Mouse (Mus musculus): ENCODE results near the gene Arl14.

DNA sequence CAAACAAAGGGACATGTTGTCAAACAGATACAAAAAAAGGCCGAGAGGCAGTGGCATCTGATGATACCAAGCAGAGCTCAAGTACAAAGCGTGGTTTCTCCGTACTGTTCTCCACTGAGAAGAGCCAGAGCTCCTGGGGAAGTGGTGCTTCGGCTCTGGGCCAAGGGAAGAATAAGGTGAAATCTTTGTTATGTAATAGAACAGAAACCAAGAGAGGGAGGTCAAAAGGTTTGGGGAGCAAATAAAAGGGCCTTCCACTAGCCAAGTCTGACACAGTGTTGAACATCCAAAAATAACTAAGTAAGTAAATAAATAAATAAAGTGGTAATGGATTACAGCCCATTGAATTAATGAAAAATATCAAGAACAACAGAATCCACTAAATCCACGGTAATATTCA lies 17.0 kb downstream of the Arl14 start:
- no peak for TF ChIP-seq CTCF (IDR thresholded peaks at IDR 0.05; ENCODE audit: extremely low read depth, insufficient read length, insufficient replicate concordance, low read depth, low read length)
- TF ChIP-seq POLR2A (IDR thresholded peaks at IDR 0.05; ENCODE audit: low read depth, low read length) = no peak

Data from small intestine, adult 2 months (tissue).